Comparison of ENCODE assay signal across 24 mouse cellular contexts in the genomic region with DNA sequence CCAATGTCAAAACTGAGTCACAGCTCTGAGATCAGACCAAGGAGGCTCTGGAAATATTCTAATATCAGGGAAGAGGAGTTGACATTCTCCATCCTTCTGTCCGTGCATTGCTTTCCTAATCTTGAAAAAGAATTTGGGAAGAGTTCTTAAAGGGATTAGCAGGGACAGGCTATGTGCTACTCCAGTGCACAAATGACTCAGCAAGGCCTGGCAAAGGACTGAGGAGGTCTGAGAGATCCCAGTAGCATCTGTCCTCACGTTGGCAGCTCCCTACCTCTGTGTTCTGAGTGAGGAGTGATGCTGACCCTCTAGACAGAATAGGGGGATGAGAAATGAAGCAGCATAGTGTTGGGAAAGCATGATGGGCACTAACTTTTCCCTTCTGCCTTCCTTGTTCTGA.
"Had no signal": no experiment of that assay in that cellular context is flagged by ENCODE, and none has a peak within 500 bp of the region (broad histone marks: within the 10 kb centered on the region; RNA-seq: fewer than 3 reads in every experiment).

No protein-coding gene starts in this region.

- H3K9me3 ChIP-seq: heart, embryonic 10.5 days; heart, embryonic 12.5 days; hindbrain, embryonic 10.5 days; hindbrain, embryonic 12.5 days; intestine, embryonic 15.5 days; limb, embryonic 13.5 days; limb, embryonic 15.5 days; liver, embryonic 12.5 days had no signal

- H3K27me3 ChIP-seq: heart, embryonic 12.5 days; hindbrain, embryonic 12.5 days; intestine, embryonic 15.5 days; limb, embryonic 13.5 days; limb, embryonic 15.5 days; liver, embryonic 12.5 days had no signal

- H3K36me3 ChIP-seq: heart, embryonic 10.5 days; heart, embryonic 12.5 days; hindbrain, embryonic 10.5 days; hindbrain, embryonic 12.5 days; intestine, embryonic 15.5 days; limb, embryonic 13.5 days; limb, embryonic 15.5 days; liver, embryonic 12.5 days had no signal

- DNase-seq: gastrocnemius, postnatal 14 days; gastrocnemius, postnatal 36 days; heart, adult 11 months; heart, adult 2 months; heart, postnatal 10 days; heart, postnatal 4 days; kidney, adult 18-20 months; kidney, adult 8-10 months; kidney, postnatal 10 days; kidney, postnatal 25 days; kidney, postnatal 4 days; left cerebral cortex, postnatal 4 days had no signal

- H3K4me3 ChIP-seq: heart, adult 2 months; heart, embryonic 10.5 days; heart, embryonic 12.5 days; hindbrain, embryonic 10.5 days; hindbrain, embryonic 12.5 days; intestine, embryonic 15.5 days; layer of hippocampus, adult 2 months; left cerebral cortex, adult 2 months; limb, embryonic 13.5 days; limb, embryonic 15.5 days; liver, embryonic 12.5 days had no signal

- ATAC-seq: inflammation-experienced regulatory T-cells, adult 6 months; intestine, embryonic 15.5 days; intestine, postnatal 0 days; liver, embryonic 12.5 days had no signal

- H3K4me1 ChIP-seq: heart, embryonic 10.5 days; heart, embryonic 12.5 days; hindbrain, embryonic 12.5 days; intestine, embryonic 15.5 days; limb, embryonic 13.5 days; limb, embryonic 15.5 days; liver, embryonic 12.5 days had no signal
